Mouse (Mus musculus) induced T-regulatory cell, adult 2 months (primary cell): ENCODE results near the gene Prdx1.
"Not testable (repeated sequence)": the region's sequence is repeated elsewhere in the genome, so short reads cannot be mapped to it uniquely, and the experiment has no call there.

ENCODE experiments used
- DNase-seq: peaks from one replicate; pipeline ENCODE4 v3.0.0-alpha.2; 2012; ENCODE audit warnings: low read depth

Prdx1 gene

DNA sequence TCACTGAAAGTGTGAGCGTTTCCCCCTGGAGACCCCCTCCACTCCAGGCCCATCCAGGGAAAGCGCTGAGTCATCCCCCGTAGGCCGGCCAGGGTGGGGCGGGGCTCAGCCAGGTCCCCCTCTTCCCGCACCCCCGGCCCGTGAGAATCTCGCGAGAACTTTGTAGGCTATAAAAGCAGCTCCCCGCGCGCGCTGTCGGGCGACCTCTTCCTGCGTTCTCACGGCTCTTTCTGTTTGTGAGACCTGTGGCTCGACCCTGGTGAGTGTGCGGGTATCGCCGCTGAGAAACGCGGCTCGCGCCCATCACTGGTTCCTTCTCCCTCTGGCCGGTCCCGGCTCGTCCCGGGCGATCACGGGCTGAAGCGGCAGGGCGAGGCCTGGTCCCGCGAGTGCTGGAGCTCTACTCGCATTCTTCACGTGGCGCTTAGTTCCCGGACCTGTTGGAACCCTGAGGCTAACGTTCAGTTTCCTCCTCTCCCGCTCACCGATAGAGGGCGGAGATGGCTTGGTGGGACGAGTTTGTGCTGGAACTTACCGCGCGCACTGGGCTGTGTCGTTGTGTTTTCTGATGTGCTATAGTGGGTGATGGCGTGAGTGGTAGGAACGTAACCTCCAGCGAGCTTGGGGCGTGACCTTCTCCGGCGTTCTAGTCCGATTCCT is at the start of gene Prdx1:
TSS of gene Prdx1 (plus strand) at position 143 of the 660 bp plus-strand sequence.
- DNase-seq: peak; percentile 96

- no peak for DNase-seq
These were observed 46.5 kb upstream of the Prdx1 start for GRCm38 (mm10) chr4:116638821-116639220.

- no peak for DNase-seq
These were observed 43.3 kb upstream of the Prdx1 start for GRCm38 (mm10) chr4:116642071-116642470.

DNA sequence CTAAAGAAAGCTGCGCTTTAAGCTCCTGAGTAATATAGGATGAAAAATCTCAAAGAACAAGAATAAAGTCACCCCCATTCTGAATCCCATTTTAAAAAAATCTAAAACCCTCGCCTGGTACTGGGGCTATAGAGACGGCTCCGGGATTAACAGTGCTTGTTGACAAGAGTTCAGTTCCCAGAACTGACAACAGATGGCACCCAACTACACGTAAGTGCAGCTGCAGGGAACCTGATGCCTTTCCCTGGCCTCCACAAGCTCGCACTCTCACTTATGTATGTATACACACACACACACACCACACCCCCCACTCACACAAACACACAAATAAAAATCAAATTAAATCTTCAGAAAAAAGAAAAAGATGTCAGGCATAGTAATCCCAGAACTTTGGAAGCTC is 41.0 kb upstream of the Prdx1 start:
- DNase-seq: peak; percentile 59

GRCm38 (mm10) chr4:116645624-116646023 is 39.7 kb upstream of the Prdx1 start:
- DNase-seq: no peak

DNA sequence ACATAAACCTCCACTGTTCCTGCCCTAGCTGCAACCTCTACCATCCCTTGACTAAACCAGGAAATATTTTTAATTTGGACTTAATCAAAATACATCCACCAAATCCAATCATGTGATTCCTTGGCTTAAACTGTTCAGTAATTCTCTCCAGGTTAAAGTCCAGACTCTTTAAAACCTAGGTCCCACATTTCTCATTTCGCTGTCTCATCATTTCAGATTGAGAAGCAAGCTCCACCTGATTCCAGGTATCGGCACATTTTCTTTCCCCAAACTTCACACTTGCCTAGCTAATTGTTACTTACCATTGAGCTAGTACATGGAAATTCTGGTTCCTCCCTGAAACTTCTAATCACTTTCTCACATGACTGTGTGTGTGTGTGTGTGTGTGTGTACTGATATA is 35.9 kb upstream of the Prdx1 start:
- no peak for DNase-seq

DNA sequence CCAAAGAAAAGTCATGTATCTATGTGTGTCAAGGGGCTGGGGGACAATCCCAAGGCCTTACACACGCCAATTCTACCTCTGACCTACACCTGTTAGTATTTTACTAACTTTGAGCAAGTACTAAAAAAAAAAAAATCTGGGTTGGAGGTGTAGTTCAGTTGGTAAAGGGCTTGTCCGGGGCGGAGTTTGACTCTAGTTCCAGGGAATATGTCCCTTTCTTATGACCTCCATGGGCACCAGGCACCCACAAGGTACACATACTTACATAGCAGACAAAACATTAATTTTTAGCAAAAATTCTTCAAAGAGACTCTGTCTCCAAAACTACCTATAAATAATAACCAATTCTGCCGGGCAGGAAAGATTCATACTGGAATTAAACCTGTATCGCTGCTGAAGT is 35.0 kb upstream of the Prdx1 start:
- no peak for DNase-seq

- DNase-seq: peak; percentile 85
These were observed 34.2 kb upstream of the Prdx1 start, which contains the start of gene Akr1a1 for GRCm38 (mm10) chr4:116650924-116651796. Akr1a1 (minus strand) TSS chr4:116651680.

DNA sequence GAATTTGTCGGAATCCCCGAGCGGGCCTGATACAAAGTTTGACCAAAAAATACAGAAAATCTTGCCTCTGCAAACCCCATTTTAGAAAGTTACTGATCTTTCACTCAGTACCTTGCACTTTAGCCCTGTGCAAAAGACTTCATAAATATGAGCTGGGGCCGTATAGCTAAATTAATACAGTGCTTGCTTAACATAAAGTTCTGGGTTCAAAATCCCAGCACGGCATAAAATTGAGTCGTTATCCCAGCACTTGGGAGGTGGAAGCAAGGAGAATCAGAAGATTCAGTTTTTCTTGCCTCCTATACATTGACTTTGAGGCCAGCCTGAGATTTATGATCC is 33.6 kb upstream of the Prdx1 start:
- no peak for DNase-seq

- DNase-seq: no peak
These were observed 32.1 kb upstream of the Prdx1 start for GRCm38 (mm10) chr4:116653228-116653627.

GRCm38 (mm10) chr4:116655100-116655499 is 30.2 kb upstream of the Prdx1 start:
- no peak for DNase-seq

- DNase-seq: no peak
These were observed 29.7 kb upstream of the Prdx1 start for GRCm38 (mm10) chr4:116655658-116656057.

- DNase-seq: no peak
These were observed 27.4 kb upstream of the Prdx1 start for GRCm38 (mm10) chr4:116657971-116658370.

DNA sequence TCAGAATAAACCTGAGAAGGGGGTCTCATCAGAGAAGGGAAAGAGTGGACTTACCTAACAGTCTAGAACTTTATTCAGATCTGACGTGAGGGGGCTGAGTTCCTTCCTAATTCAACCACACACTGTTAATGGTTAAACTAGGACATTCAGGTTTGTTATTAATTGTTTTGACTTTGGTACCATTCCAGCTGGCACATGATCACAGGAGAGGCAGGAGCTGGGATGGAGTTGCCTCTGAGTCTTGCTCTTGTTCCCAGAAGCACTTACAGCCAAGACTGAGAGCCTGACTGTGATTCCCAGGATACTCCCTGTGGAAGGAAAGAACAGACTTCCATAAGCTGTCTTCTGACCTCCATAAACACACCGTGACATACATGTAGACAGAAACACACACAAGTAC is 25.9 kb upstream of the Prdx1 start:
- no peak for DNase-seq

DNA sequence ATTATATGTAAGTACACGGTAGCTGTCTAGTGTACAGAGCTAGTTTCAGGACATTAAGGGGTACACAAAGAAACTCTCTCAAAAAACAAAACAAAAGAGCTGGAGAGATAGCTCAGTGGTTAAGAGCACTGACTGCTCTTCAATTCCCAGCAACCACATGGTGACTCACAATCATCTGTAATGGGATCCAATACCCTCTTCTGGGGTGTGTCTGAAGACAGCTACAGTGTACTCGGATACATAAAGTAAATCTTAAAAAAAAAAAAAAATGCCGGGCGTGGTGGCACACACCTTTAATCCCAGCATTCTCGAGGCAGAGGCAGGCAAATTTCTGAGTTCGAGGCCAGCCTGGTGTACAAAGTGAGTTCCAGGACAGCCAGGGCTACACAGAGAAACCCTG is 25.4 kb upstream of the Prdx1 start:
- DNase-seq: not testable (repeated sequence)

- DNase-seq: no peak
These were observed 24.5 kb upstream of the Prdx1 start for GRCm38 (mm10) chr4:116660829-116661228.

- DNase-seq: no peak
These were observed 23.3 kb upstream of the Prdx1 start for GRCm38 (mm10) chr4:116661998-116662397.

- DNase-seq: no peak
These were observed 18.7 kb upstream of the Prdx1 start for GRCm38 (mm10) chr4:116666625-116667024.

GRCm38 (mm10) chr4:116668145-116668544 is 17.2 kb upstream of the Prdx1 start:
- no peak for DNase-seq

DNA sequence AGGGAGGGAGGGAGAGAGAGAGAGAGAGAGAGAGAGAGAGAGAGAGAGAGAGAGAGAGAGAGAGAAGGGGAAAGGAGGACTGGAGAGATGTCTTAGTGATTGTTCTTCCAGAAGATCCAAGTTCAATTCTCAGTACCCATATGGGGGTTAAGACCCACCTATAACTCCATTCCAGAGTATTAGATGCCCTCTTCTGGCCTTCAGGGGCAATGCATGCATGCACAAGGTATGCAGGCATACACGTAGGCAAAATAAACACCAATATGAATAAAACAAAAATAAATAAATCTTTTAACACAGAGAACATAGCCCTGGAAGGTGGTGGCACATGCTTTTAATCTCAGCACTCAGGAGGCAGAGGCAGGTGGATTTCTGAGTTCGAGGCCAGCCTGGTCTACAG is 16.1 kb upstream of the Prdx1 start:
- no peak for DNase-seq

DNA sequence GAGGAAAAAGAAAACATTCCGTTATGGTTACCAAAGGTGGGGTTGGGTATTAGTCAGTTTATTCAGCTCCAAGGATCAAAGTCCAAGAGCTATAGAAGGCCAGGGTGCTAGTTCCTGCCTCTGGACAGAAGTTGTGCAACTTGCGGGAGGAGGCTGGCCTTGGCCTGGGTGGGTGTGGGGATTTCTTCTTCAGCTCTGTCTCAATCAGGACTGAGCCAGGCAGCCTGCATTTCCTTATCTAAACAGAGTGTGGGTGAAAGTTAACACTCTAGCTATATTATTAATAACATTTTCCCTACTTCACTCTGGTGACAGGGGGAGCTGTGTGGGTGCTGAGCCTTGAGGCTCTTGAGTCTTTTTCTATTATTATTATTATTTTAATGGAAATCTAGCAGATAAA is 12.6 kb upstream of the Prdx1 start:
- DNase-seq: no peak

DNA sequence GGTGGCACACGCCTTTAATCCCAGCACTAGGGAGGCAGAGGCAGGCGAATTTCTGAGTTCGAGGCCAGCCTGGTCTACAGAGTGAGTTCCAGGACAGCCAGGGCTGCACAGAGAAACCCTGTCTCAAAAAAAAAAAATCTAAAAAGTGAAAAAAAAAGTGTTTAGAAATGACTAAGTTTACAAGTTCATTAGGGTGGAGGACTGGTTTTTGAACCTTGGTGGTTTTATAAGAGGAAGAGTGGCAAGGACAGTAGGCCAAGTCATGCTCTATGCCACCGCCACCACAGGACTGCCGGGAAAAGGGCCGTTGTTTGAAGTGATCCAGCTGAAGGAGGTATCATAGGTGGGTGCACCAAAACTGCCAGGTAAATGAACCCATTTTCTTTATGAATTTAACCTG is 10.6 kb upstream of the Prdx1 start:
- DNase-seq: not testable (repeated sequence)

- DNase-seq: peak; percentile 66
These were observed 9.3 kb upstream of the Prdx1 start for GRCm38 (mm10) chr4:116676027-116676426.

DNA sequence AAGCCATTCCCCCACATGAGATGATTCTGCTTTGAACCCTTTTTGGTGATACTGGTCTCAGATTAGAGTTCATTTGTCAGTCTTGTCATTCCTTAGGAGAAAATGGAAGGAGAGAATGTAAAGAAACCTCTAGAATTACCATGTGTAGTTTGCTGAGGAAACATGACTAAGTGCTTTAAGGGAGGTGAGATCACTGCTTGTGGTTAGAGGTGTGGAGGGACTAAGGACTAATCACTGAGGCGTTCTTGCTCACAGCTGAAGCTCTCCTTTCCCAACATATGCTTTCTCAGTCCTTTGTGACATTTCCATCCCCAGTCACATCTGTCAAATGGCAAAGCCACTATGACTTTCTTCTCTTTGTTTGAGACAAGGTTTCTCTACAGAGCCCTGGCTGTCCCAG is 7.5 kb upstream of the Prdx1 start:
- no peak for DNase-seq
